Mouse (Mus musculus) heart, postnatal 0 days (tissue): ENCODE data around the gene Nae1.

Experiments used
- CTCF ChIP-seq: IDR thresholded peaks from 2 replicates; pipeline ENCODE4 v1.5.1; 2016; ENCODE audit warnings: antibody characterized with exemption, control low read depth, low read depth
- EP300 ChIP-seq: IDR thresholded peaks from 2 replicates; pipeline ENCODE4 v1.6.1; 2016; ENCODE audit warnings: antibody characterized with exemption, low read depth

DNA sequence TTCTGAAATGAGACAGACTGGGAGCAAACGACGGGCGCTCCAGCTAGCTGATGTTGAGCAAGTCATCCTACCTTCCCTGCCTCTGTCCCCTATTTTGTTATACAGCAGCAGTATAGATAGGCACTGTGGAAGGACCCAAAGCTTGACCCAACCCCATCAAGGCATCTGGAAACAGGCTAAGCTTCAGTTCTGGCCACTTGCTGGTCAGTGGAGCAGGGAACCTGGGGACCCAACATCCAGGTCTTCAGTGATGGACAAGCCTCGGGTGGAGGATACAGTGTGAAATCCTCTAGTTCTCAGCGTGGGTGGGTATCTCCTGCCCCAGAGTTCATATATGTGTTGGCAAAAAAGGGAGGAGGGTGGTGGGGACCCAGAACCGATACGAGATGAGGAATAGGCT is 5.8 kb upstream of the Nae1 start:
- TF ChIP-seq CTCF (no peak), EP300 (no peak)
